Mouse (Mus musculus) midbrain, embryonic 12.5 days (tissue): ENCODE data around the gene Ywhab. TPM values are rescaled to one million over a fixed set of nuclear protein-coding genes. Genes with fewer than 3 reads are reported as not detected.

ENCODE experiments used
- ATAC-seq: fragments of 200-750 bp; cut with Nextera tagmentation; 2 replicates; pipeline ENCODE4 v1.8.0; 2017; ENCODE audit warnings: low read depth, moderate TSS enrichment, moderate library complexity; ENCODE audit not compliant: low FRiP score
- H3K27ac ChIP-seq: fragments of 300-500 bp; sonication (generic); replicated peaks from 2 replicates; pipeline ENCODE4 v1.5.1; 2016; ENCODE audit warnings: mild to moderate bottlenecking
- H3K27me3 ChIP-seq: fragments of 300-500 bp; sonication (generic); 2 replicates; pipeline ENCODE4 v1.6.1; 2016; ENCODE audit warnings: mild to moderate bottlenecking
- H3K36me3 ChIP-seq: fragments of 300-500 bp; sonication (generic); 2 replicates; pipeline ENCODE4 v1.6.1; 2016
- H3K4me1 ChIP-seq: fragments of 300-500 bp; sonication (generic); 2 replicates; pipeline ENCODE4 v1.6.1; 2016
- H3K4me2 ChIP-seq: fragments of 300-500 bp; sonication (generic); replicated peaks from 2 replicates; pipeline ENCODE4 v1.6.1; 2016; ENCODE audit warnings: mild to moderate bottlenecking, moderate library complexity
- H3K4me3 ChIP-seq: fragments of 300-500 bp; sonication (generic); 2 replicates; pipeline ENCODE4 v1.5.1; 2016; ENCODE audit warnings: mild to moderate bottlenecking
- H3K9ac ChIP-seq: fragments of 300-500 bp; sonication (generic); replicated peaks from 2 replicates; pipeline ENCODE4 v1.6.1; 2016; ENCODE audit warnings: mild to moderate bottlenecking, moderate library complexity
- H3K9me3 ChIP-seq: fragments of 300-500 bp; sonication (generic); 2 replicates; pipeline ENCODE4 v1.6.1; 2016; ENCODE audit warnings: mild to moderate bottlenecking
- WGBS: fragments of 180-500 bp; shearing (Covaris S2); methylation state at CpG from one replicate; pipeline ENCODE4 v1.1.7; 2016; 5-methylcytosine and 5-hydroxymethylcytosine counted together
- polyA plus RNA-seq: library from polyadenylated mRNA; unstranded; fragments of >200 nt; fragmentation: Nextera tagmentation; extraction: Ambion mirVana; gene quantifications from 2 replicates; pipeline ENCODE4 v1.2.1, GENCODE M21; 2016

Ywhab gene
- 341 and 352 TPM in 2 replicates for polyA plus RNA-seq

DNA sequence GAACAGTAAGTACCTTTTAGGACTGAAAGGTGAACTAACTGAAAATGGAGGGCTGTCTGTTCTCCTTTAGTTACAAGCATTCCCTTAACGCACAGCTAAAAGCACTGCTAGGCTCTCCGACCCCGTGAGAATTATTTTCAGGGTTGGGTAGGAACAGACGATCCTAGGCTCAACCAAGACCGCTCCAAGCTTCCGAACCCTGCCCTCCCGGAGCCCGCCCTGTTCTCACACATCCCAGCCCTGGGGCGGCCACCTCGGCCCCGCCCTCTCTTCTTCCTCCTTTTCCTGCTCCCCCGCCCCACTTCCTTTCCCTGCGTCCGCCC is at the start of gene Ywhab:
Gene Ywhab, plus strand, starts transcription at position 307 of the 323 bp plus-strand sequence.
- Histone ChIP-seq H3K9ac (peak within 1 kb of the TSS; percentile 97), H3K27me3 (no peaks in the 10 kb centered on the region), H3K27ac (peak within 1 kb of the TSS; percentile 95), H3K4me1 (peaks cover 23% of the 10 kb centered on the region), H3K4me3 (peak within 1 kb of the TSS; percentile 99), H3K36me3 (peaks cover 7% of the 10 kb centered on the region; the same call in 1 of the 2 replicates), H3K9me3 (no peaks in the 10 kb centered on the region), H3K4me2 (peak within 1 kb of the TSS; percentile 70)
- no peak for ATAC-seq
- 0% methylated on average over 11 of the region's 14 CpGs for WGBS

DNA sequence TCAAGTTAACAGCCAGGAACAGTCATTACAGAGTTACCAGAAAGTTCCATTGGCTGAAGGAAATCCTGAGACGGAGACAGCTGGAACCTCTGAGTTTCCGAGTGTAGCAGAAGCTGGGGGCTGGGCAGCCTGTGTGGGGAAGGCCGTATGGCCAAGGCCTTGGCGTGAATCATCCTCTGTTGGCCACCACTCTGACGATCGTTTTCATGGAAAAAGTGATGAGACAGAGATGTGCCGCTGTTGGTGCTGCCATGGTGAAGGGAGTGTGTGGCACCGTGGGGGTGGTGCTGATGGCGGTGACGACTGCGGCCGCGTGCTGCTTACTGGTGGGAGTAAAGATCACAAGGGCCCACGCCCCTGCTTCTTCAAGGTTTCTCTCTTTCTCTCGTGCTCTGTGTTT is 48.5 kb upstream of the Ywhab start:
- no peak overlapping the region for H3K27ac ChIP-seq
- no peak overlapping the region for H3K4me3 ChIP-seq
- H3K9me3 ChIP-seq: no peaks in the 10 kb centered on the region
- no peak overlapping the region for H3K9ac ChIP-seq
- WGBS: 78% methylated on average over 15 of the region's 15 CpGs
- H3K36me3 ChIP-seq: no peaks in the 10 kb centered on the region
- H3K4me1 ChIP-seq: no peaks in the 10 kb centered on the region
- ATAC-seq: no peak
- no peak overlapping the region for H3K4me2 ChIP-seq
- 0 out of 2 replicates have a peak, but pooled peaks cover 6% of the 10 kb centered on the region for H3K27me3 ChIP-seq

DNA sequence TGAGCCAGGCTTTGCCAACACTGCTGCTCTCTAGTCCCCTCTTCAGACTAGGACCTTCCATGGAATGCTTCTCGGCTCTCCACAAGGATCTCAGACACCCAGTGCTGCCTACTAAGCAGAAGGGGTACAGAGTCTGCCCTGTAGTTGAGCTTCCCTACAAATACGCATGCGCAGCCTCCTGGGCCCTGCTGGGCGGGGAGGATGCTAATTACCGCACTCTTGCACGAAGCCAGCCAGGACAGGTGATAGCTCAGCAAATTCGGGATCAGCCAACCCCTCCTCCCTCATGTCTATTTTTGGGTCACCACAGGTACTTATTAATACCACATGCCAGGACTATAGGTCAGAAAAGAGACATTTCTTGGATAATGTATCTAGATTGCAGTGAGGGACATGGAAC is 46.8 kb upstream of the Ywhab start:
- WGBS: 73% methylated on average over 7 of the region's 7 CpGs
- no peak for ATAC-seq
- Histone ChIP-seq H3K36me3 (no peaks in the 10 kb centered on the region), H3K27me3 (0 out of 2 replicates have a peak, but pooled peaks cover 6% of the 10 kb centered on the region), H3K9ac (no peak overlapping the region), H3K9me3 (no peaks in the 10 kb centered on the region), H3K4me2 (no peak overlapping the region), H3K4me1 (no peaks in the 10 kb centered on the region), H3K4me3 (no peak overlapping the region), H3K27ac (no peak overlapping the region)

DNA sequence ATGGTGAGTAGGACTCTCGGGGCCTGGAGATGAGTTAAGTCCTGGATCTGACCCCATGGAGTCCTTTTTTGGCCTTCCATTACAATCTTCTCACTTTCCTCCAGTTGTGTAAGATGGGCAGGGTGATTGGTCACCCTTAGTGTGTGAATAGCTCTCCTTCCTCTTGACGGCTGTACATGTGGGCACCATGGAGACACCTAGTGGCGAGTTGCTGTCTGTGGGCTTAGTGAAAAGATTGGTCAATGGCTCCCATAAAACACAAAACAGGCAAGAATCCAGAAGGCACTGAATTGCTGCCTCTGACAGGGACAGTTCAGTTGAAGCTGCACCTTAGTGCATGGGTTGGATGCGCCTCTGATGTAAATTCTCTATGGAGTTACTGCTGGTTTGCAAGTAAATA is 43.0 kb upstream of the Ywhab start:
- Histone ChIP-seq H3K9me3 (no peaks in the 10 kb centered on the region), H3K4me2 (no peak overlapping the region), H3K4me3 (no peak overlapping the region), H3K9ac (no peak overlapping the region), H3K27ac (no peak overlapping the region), H3K36me3 (no peaks in the 10 kb centered on the region), H3K27me3 (0 out of 2 replicates have a peak, but pooled peaks cover 6% of the 10 kb centered on the region), H3K4me1 (no peaks in the 10 kb centered on the region)
- 15% methylated on average over 4 of the region's 4 CpGs for WGBS
- no peak for ATAC-seq

DNA sequence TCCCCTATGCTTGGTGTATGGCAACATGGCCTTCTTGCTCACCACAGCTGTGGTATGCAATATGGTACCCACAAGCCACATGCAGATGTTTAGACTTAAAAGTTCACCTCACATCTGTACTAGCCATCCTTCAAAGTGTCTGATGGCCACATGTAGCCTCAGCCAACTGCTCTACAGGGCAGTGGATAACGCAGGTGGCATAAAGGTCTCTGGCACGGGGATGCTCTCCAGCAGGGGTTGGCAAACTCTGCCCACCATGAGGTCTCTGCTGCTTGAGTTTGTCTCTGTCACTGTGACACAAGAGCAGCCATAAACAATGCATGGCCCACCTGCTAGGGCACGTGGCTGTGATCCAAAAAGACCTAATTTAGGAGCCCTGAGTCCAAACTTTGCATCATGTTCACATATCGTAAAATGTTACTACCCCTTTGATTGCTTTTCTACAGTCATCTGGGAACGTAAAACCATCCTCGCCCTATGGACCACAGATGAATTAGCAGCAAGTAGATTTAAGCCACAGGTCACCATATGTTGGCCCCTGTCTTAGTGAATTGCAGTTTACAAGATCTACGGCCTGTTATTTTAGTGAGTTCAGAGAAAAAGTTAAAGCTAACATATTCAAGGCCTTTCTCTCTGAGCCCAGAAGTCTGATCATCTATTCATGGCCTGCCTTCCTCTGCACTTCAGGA is 41.0 kb upstream of the Ywhab start:
- no peak for ATAC-seq
- 81% methylated on average over 7 of the region's 7 CpGs for WGBS
- Histone ChIP-seq H3K4me2 (no peak overlapping the region), H3K9ac (no peak overlapping the region), H3K36me3 (no peaks in the 10 kb centered on the region), H3K4me3 (no peak overlapping the region), H3K4me1 (no peaks in the 10 kb centered on the region), H3K27me3 (0 out of 2 replicates have a peak, but pooled peaks cover under 1% of the 10 kb centered on the region), H3K27ac (no peak overlapping the region), H3K9me3 (no peaks in the 10 kb centered on the region)

DNA sequence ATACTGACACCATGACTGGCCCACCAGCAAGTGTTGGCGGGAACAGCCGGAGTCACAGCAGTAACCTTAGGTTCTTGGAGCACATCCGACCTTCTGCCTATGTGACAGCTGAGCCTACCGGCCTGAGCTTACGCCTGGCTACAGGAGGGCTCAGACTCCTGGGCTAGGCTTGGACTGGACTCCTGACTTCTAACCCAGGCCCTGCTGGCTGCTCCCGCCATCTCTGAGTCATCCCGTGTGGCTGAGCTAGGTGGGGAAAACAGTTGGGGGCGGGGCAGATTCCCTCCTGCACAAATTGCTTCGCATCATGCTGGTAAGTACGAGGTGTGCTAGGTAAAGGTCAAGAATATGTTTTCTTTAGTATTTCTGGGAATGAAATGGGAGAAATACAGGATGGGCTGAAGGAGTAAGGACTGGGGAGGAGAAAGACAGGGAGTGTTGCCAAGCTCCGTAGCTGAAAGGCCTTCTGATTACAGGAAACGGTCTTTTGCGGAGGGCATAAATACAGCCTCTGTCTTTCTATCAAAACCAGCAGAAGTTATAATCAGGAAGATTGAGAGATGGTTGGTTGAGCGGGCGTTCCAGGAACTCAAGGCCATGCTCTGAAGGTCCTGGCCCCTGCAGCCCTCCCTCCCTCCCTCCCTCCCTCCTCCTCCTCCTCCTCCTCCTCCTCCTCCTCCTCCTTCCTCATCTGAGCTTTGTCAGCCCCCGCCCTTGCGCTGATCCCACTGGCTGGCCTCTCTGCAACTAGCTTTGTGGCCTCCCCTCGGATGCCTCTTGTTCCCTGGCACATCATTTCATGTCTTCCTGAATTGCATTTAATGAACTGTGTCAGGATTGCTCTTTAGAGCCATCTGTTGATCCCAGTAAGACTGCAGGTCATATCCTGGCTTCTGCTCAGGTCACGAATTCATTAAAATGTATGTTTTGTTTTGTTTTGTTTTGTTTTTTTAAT is 29.9 kb upstream of the Ywhab start:
- Histone ChIP-seq H3K9me3 (no peaks in the 10 kb centered on the region), H3K4me2 (no peak overlapping the region), H3K27me3 (peaks cover 5% of the 10 kb centered on the region; the same call in 1 of the 2 replicates), H3K27ac (no peak overlapping the region), H3K4me1 (no peaks in the 10 kb centered on the region), H3K9ac (no peak overlapping the region), H3K36me3 (no peaks in the 10 kb centered on the region), H3K4me3 (no peak overlapping the region)
- no peak for ATAC-seq
- 76% methylated on average over 18 of the region's 19 CpGs for WGBS

DNA sequence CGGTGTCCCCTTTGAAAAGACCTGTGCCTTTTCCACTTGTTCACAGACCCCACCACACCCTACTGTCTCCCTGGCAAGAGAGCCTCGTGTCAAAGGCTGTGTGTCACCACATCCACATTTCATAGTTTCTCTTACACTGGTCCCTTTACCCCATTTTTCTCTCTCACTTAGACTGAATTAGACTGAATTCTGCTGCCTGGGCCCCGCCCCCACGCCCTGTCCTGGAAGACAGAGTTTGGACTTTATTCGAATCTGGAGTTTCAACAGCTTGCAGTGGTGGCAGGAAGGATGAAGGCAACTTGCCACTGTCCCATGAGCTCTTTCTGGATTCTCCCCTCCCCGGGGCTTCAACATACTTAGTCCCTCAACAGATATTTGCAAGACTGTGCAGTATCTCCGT is 29.1 kb upstream of the Ywhab start:
- H3K27me3 ChIP-seq: peaks cover 5% of the 10 kb centered on the region; the same call in 1 of the 2 replicates
- WGBS: 70% methylated on average over 7 of the region's 7 CpGs
- no peak overlapping the region for H3K4me3 ChIP-seq
- ATAC-seq: no peak
- no peaks in the 10 kb centered on the region for H3K36me3 ChIP-seq
- no peaks in the 10 kb centered on the region for H3K9me3 ChIP-seq
- H3K4me2 ChIP-seq: no peak overlapping the region
- H3K4me1 ChIP-seq: no peaks in the 10 kb centered on the region
- no peak overlapping the region for H3K9ac ChIP-seq
- H3K27ac ChIP-seq: no peak overlapping the region

DNA sequence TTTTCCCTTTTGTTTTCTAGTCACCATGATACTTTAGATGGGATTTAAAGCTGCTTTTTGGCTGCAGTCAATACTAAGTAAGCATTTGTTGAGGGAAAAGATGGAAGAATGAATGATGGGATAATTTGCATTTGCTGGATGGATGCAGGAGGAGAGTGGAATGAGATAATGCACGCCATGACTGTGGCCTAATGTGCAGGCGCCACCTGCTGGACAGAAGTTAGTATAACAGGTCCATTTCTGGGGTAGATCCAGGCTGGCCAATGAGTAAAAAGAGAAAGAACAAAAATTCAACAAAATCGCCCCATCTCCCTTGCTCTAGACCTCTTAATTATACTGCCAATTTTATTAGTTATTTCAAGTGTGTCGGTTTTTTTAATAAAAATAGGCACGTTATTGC is 26.2 kb upstream of the Ywhab start:
- Histone ChIP-seq H3K4me3 (no peak overlapping the region), H3K9ac (no peak overlapping the region), H3K27me3 (peaks cover 5% of the 10 kb centered on the region; the same call in 1 of the 2 replicates), H3K27ac (no peak overlapping the region), H3K36me3 (no peaks in the 10 kb centered on the region), H3K4me2 (no peak overlapping the region), H3K9me3 (no peaks in the 10 kb centered on the region), H3K4me1 (no peaks in the 10 kb centered on the region)
- ATAC-seq: 0 out of 2 replicates have a peak, but pooled peaks have one; percentile 23
- 4% methylated on average over 5 of the region's 5 CpGs for WGBS

DNA sequence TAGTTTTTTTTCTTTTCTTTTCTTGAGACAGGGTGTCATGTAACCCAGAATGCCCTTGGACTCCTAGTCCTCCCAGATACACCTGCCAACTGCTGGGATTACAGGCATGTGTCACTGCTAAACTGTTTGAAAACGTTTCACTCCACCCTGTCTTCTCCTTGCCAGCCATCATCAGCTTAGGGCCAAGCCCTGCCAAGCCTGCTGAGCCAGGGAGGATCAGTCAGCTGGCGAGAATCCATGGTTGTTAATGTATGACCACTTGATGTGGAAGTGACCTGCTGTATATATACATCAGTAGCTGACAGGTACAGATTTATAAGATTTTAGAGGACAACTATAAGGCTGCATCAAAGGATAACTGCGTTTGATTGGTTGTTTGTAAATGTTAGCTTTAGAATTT is 24.4 kb upstream of the Ywhab start:
- Histone ChIP-seq H3K9ac (no peak overlapping the region), H3K4me2 (no peak overlapping the region), H3K36me3 (no peaks in the 10 kb centered on the region), H3K4me3 (no peak overlapping the region), H3K4me1 (no peaks in the 10 kb centered on the region), H3K27ac (no peak overlapping the region), H3K27me3 (peaks cover 5% of the 10 kb centered on the region; the same call in 1 of the 2 replicates), H3K9me3 (no peaks in the 10 kb centered on the region; the same call in 1 of the 2 replicates)
- 54% methylated on average over 3 of the region's 3 CpGs for WGBS
- ATAC-seq: no peak

DNA sequence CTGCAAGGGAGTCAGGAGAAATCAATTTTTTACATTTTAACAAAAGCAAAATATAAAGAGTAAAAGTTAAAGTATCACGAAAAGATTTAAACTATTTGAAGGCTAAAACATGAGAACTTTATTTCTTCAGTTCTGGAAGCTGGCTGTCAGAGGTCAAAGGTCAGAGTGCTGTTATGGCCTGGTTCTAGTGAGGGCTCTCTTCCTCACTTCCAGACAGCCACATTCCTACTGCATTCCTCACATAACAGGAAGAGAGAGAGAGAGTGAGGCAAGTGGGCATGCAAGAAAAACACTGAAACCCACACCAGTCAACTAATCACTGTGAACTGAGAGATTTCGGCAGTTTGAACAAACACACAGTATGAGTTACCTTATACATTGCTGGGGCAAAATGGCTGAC is 20.7 kb upstream of the Ywhab start:
- no peak for ATAC-seq
- H3K4me1 ChIP-seq: no peaks in the 10 kb centered on the region
- WGBS: 93% methylated on average over 2 of the region's 2 CpGs
- no peak overlapping the region for H3K9ac ChIP-seq
- H3K4me2 ChIP-seq: no peak overlapping the region
- no peaks in the 10 kb centered on the region; the same call in 1 of the 2 replicates for H3K9me3 ChIP-seq
- H3K36me3 ChIP-seq: no peaks in the 10 kb centered on the region
- H3K27me3 ChIP-seq: no peaks in the 10 kb centered on the region; the same call in 1 of the 2 replicates
- H3K27ac ChIP-seq: no peak overlapping the region
- no peak overlapping the region for H3K4me3 ChIP-seq

DNA sequence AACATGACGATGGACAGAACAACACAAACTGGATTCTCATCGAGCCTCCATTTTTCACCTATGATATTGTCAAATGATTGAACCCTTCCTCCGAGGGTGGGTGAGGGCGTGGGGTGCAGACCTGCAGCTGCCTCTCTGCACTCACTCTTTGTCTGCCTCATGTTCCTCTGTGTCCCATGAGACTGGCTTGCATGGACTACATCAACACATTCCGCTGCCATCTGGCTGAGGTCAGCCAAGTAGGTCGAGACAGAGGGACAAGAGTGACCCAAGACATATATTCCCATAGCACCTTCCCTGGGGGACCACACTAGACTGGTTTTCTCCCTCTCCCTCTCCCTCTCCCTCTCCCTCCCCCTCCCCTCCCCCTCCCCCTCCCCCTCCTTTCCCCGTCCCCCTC is 18.3 kb upstream of the Ywhab start:
- Histone ChIP-seq H3K36me3 (no peaks in the 10 kb centered on the region), H3K27me3 (no peaks in the 10 kb centered on the region; the same call in 1 of the 2 replicates), H3K27ac (no peak overlapping the region), H3K4me1 (no peaks in the 10 kb centered on the region), H3K9me3 (no peaks in the 10 kb centered on the region; the same call in 1 of the 2 replicates), H3K4me2 (no peak overlapping the region), H3K9ac (no peak overlapping the region), H3K4me3 (no peak overlapping the region)
- no peak for ATAC-seq
- WGBS: 84% methylated on average over 6 of the region's 7 CpGs

DNA sequence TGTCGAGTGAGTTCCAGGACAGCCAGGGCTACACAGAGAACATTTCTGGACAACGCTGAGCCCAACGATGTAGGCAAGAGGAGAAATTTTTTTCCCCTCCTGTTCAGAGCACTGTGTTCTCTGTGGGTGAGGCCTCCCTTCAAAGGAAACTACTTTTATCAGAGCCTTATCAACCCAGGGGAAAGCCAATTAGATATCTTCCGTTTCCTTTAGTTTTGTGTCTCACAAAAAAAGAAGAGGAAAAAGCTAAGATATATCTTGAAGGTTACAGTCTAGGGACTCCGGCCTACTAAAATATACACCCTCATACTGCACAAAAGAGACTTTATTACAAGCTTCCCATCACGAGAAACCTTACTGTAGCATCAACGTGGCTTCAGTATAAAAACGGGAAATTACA is 7.5 kb upstream of the Ywhab start:
- Histone ChIP-seq H3K27me3 (no peaks in the 10 kb centered on the region), H3K4me2 (no peak overlapping the region), H3K36me3 (no peaks in the 10 kb centered on the region), H3K27ac (no peak overlapping the region), H3K4me1 (no peaks in the 10 kb centered on the region), H3K9me3 (no peaks in the 10 kb centered on the region), H3K4me3 (no peak overlapping the region), H3K9ac (no peak overlapping the region)
- 89% methylated on average over 8 of the region's 8 CpGs for WGBS
- no peak for ATAC-seq
